Mouse (Mus musculus) liver, postnatal 0 days (tissue): Measurements from ENCODE around the gene Kcnn3.

Experiments used
- CTCF ChIP-seq: sonication (generic); IDR thresholded peaks from 2 replicates; pipeline ENCODE4 v1.5.1; 2016; ENCODE audit warnings: antibody characterized with exemption, low read depth
- EP300 ChIP-seq: IDR thresholded peaks from 2 replicates; pipeline ENCODE4 v1.6.1; 2016; ENCODE audit warnings: antibody characterized with exemption, low read depth, mild to moderate bottlenecking

DNA sequence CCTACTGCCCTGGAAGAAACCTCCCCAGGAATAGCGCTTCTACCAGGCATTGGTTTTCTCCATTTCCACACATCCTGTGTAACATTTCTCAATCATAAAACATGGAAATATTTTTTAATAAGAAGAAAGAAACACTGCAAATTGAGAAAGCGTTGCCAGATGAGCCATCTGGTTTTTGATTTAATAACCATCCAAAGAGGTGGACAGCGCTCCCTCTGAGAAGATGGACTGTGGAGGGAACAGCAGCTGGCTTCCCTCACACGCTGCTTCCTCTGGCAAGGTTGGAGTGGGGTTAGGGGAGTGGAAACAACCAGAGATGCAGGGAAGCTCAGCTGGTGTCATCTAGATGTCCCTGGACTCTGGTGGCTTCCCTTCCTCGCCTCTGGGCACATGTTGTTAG lies 111.8 kb downstream of the Kcnn3 start:
- no peak for TF ChIP-seq CTCF
- TF ChIP-seq EP300 = no peak
